Mouse (Mus musculus): ENCODE measurements at regions not wholly inside any gene's neighbourhood (a gene's known extent, or its start where the extent isn't known, plus 50 kb on each side); places are given as distances from the start of the nearest gene placed in this dataset.
"Not testable (repeated sequence)": the region's sequence is repeated elsewhere in the genome, so short reads cannot be mapped to it uniquely, and the experiment has no call there.

GRCm38 (mm10) chr13:7007091-7007490 is 358.5 kb upstream of the Pfkp start:
- no peak for DNase-seq (ENCODE audit: low read depth in 1 of 2, low spot score in 2 of 2)

GRCm38 (mm10) chr13:6998508-6999278 is 350.1 kb upstream of the Pfkp start:
- not testable (repeated sequence) for DNase-seq (ENCODE audit: low read depth in 1 of 2, low spot score in 2 of 2)

DNA sequence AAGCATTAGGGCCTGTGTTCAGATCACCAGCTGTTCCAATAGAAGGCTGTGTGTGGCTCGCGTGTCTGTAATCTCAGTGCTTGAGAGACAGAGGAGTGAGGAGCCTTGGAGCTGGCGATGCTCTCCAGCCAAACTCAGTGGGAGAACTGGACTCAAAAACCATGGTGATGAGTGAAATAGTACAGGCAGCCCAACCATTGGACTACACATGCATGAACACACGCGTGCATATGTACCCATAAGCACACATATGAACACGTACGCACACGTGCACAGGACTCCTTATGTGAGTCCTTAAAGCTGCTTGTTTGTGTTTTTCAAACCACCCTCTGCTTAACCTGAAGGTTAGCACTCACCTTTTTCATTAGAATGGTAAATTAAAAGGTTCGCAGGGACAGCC is 349.5 kb upstream of the Pfkp start:
- no peak for DNase-seq (ENCODE audit: low read depth in 1 of 2, low spot score in 2 of 2)

DNA sequence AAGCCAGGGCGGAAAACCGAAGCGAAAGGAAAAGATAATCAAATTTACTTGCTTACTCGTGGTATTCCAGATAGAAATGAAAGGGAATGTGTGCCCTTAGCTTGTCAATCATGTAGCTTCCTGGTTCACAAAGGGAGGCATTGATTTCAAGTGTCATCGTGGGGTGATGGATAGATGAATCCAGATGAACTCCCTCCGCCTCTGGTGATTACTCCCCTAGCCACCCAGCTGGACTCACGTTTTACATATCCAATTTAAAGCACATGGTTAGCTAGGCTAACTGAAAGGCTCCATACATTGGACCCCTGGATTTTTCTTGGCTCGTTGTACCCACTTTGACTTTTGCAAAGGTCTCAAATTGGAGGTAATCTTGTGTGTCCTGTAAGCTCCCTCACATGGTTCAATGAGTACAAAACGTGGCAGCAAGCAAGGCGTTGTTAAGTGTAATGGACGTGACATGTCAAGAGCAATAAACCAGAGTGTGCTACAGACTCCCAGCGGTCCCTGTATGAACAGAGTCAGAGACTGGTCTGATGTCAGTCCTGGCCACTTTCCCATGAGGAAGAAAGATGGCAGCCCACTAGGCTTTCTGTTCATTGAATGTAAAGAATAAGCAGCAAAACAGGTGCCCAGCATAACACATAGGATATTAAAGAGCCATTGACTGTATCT is 343.9 kb upstream of the Pfkp start:
- DNase-seq (ENCODE audit: low read depth in 1 of 2, low spot score in 2 of 2): no peak

DNA sequence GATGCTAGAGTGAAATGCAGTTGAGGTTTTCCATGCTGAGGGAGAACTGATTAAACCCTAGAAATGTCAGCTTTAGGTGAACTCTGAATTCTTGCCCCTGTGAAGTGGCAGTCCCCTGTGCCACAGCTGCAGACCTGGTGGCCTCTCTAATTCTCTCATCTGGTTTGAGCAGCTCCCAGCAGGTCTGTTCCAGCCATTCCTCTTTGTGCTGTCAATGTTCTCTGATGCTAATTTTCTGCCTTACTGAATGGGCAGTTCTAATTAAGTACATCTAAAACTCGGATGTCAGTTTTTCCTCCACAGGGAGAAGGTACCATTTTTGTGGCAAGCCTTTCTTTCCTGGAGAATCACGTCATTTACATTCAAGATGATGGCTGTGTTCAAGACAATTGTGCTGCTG is 343.1 kb upstream of the Pfkp start:
- DNase-seq (ENCODE audit: low read depth in 1 of 2, low spot score in 2 of 2): no peak

DNA sequence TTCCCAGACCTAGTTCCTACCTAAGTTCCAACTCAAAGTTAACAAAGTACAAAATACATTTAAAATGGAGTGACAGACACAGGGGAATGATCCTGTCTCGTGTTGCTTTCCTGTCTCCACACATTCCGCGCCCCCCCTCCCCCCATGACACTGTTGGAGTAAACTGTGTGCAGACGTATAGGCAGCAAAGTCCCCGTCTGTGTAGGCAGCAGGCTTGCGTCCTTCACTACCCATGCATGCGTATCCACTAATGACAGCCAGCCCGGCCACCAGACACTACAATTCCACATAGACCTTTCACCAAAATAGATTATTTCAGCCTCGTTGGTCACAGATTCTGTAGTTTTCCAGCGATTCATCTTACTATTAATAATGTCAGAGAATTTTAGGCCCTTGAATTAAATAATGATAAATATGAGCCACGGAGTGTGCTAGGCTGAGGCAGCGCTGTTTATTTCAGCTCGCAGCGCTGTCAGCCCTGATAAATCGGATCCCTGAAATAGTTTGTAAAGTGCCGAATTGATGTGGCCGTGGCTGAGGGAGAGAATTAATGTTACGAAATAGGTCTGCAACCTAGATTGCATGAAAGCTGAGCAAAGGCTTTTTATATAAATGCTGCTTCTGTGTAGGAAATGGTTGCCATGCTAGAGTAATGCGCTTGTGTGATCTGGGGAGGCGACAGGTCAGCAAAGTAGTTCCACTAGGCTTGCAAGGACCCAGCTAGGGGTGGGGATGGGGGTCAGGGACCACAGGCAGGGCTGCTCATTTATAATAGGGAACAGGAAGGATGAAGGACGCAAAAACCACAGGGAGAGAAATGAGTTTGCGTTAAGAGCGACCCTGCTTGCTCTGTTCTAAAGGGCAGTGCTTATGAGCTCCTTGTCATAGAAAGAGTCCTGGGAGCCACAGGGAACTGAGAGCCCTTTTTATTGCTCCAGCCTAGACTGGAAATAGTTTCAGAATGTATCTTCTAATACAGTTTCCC is 336.7 kb upstream of the Pfkp start:
- no peak for DNase-seq (ENCODE audit: low read depth in 1 of 2, low spot score in 2 of 2)

DNA sequence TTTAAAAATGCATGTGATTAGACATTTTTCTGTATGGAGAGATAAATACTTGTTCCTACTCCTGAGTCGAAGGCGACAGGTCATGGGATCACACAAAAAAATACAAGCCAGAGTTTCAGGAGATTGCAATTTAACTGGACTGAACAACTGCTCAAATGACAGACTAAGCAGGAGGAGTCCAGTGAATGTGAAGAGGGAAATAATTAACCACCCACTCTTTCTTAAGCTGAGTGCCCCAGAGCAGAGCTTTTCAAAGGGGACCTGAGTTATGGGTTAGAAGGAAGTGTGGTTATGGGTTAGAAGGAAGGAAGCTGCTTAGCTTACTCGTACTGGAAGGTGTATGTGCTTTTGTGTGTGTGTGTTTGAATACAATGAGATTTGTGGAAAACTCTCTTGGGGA is 307.1 kb upstream of the Pfkp start:
- no peak for DNase-seq (ENCODE audit: low read depth in 1 of 2, low spot score in 2 of 2)

- no peak for DNase-seq (ENCODE audit: low read depth in 1 of 2, low spot score in 2 of 2)
Observed at GRCm38 (mm10) chr13:6924136-6924535, 275.6 kb upstream of the Pfkp start.

- DNase-seq (ENCODE audit: low read depth in 1 of 2, low spot score in 2 of 2): no peak
Observed at GRCm38 (mm10) chr13:6922357-6922721, 273.8 kb upstream of the Pfkp start.

DNA sequence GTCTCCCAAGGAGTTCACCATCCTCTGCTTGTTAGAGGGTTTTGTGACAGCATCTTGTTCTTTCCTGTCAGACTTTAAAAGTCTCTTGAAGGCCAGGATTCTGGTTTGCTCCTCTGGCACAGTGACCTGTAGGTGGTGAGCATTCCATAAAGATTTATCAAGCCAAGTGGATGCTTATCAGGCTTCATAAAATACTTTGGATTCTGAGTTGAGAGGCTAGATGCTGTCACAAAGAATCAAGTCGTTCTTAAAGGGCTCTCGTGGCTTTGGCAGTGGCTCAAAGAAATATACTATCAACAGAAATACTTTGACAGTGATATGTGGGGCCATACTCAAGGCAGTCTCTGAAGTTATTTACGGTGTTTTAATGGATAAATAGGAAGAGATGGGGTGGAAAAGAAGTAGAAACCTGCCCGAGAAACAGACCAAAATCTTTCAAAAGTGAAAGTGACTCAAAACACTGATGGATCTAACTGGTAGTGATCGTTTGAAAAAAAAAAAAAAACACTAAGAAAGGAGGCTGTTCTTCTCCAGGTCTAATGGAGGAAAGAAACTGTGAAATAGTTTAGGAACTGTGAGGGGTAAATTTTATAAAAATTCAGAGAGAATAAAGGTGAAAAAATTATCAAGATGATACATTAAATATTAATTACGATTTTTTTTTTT is 273.2 kb upstream of the Pfkp start:
- DNase-seq (ENCODE audit: low read depth in 1 of 2, low spot score in 2 of 2): no peak

DNA sequence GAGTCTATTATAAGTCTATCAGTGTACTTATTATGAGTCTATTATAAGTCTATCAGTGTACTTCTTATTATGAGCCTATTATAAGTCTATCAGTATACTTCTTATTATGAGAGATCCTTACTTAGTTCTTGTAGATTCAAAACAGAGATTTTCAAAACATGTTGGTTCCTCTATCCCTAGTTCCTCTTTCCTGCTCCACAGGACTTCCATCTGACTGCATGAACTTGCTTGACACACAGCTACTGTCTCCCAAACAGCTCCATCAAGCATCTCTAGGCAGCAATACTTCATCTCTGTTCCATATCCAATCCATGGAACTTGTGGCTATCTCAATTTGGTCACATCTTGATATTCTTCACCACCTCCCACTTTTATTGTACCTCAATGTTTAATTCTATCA is 257.4 kb upstream of the Pfkp start:
- no peak for DNase-seq (ENCODE audit: low read depth in 1 of 2, low spot score in 2 of 2)

DNA sequence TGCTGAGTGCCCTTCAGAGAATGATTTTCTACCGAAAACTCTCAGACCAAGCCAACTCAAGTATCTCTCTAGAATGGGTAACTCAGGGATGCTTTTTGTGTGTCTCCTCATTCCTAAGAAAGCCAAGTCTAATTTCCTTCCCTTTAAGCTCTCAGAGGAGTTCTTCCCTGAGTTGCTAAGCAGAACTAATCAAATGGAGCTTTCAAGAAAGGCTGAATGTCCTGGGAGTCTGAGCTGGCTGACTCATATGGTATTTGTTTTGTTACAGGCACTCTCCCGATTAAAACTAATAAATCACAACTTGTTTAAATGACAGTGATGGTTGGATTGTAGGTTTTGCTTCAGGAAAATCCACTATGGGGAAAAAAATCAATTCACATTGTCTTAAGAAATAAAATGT is 253.1 kb upstream of the Pfkp start:
- no peak for DNase-seq (ENCODE audit: low read depth in 1 of 2, low spot score in 2 of 2)

DNA sequence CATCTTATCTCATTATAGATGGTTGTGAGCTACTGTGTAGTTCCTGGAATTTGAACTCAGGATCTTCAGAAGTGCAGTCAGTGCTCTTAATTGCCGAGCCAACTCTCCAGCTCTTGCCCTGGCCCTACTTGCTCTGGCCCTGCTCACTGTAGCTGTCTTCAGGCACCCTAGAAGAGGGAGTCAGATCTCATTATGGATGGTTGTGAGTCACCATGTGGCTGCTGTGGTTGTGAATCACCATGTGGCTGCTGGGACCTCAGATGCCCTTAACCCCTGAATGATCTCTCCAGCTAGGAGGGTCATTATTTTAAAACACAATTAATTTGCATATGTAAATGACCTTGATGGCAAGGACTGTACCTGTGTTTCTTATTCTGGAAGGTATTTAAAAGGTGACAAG is 249.1 kb upstream of the Pfkp start:
- DNase-seq (ENCODE audit: low read depth in 1 of 2, low spot score in 2 of 2): no peak

DNA sequence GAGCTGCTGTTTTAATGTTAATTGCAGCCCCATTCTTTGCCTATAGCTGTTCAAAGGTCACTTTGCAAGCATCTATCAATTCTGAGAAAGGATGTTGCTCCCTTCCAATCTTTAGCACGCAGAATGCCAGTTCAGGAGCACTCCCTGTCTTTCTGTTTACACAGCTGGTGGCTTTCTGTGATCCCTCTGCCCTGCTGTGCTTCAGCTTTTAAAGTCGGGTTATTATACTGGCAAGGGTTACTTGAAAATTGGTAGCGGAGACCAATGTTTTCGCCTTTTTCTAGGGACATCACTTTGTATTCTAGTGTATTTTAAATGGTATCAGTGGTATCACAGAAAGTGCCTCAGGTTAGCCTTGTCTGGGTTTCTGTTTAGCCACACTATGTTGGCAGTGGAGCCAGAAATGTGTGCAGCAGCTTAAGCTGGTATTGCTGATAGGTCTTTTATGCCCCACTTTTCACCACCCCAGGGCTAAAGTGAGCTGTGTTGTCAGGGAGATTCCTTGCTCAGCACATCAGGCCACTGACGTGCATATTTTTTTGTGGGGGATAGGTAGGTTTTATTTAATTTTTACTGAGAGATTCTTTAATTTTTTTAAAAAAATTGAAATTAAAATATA is 243.0 kb upstream of the Pfkp start:
- DNase-seq (ENCODE audit: low read depth in 1 of 2, low spot score in 2 of 2): no peak

DNA sequence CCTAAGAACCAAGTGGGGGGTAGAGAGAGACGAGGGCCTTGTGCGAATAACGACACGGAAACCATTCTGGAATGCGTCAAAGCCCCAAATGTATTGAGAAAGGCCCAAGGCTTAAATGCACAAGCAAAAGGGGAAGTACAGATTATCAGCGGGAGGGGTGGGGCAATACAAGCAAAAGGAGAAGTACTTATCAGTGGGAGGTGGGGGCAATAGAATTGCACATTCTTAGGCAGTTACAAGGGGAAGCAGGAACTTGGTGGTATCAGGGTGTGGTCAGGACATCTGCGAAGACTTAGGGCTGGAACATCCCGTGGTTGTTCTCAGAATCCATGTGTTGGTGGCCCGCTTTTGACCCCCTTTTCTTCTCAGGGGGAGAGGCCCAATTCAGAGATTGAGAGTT is 240.9 kb upstream of the Pfkp start:
- peak; percentile 38 to 70 for DNase-seq (ENCODE audit: low read depth in 1 of 2, low spot score in 2 of 2)

DNA sequence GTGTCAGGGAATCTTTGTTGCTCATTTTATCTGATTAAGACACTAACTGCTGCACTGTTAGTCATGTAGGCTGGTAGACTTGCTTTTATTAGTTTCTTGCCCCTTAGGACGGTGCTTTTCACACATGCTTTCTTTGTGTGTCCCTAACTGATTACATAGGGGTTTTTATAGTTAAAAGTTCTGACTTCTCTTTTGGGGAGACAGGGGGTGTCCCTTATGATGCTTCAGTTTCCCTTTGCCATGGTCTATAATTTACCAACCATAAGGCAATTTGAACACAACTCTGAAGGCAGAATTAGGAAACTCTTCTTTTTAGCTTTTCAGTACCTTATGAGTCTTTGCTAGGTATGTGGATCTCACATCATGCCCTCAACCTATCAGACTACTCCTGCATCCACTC is 239.8 kb upstream of the Pfkp start:
- DNase-seq (ENCODE audit: low read depth in 1 of 2, low spot score in 2 of 2): no peak

- DNase-seq (ENCODE audit: low read depth in 1 of 2, low spot score in 2 of 2): no peak
Observed at GRCm38 (mm10) chr13:6877018-6877901, 228.7 kb upstream of the Pfkp start.

- DNase-seq (ENCODE audit: low read depth in 1 of 2, low spot score in 2 of 2): no peak
Observed at GRCm38 (mm10) chr13:6862186-6862585, 213.6 kb upstream of the Pfkp start.

DNA sequence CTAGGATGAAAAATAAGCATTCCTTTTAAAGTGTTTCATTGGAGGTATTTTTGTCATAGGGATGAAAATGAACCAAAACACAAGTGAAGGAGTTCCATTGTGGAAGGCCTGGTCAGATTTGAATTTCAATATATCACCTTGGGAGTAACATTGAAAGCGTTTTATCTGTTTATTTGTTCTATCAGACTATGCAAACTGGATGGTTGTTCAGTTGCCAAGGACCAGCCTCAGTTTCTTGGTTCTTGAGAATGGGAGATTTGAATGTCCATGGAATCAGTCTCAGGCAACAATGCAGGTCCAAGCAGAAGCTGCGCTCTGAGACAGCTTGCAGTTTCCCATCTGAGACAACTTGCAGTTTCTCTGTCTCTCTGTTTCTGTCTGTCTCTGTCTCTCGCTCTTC is 211.0 kb upstream of the Pfkp start:
- DNase-seq (ENCODE audit: low read depth in 1 of 2, low spot score in 2 of 2): no peak

All from monocyte, adult 2 months (primary cell).